Mouse (Mus musculus) embryonic fibroblast, embryonic 13.5 days (primary cell): ENCODE data around the gene Clca4b.
"Not testable (repeated sequence)": the region's sequence is repeated elsewhere in the genome, so short reads cannot be mapped to it uniquely, and the experiment has no call there.

Experiments used
- CTCF ChIP-seq: IDR thresholded peaks from 2 replicates; pipeline ENCODE4 v1.5.1; 2011; ENCODE audit warnings: mild to moderate bottlenecking, control low read depth, low read length, moderate library complexity, borderline replicate concordance; ENCODE audit not compliant: insufficient read depth
- POLR2A ChIP-seq: IDR thresholded peaks from 2 replicates; pipeline ENCODE4 v1.6.1; 2011; ENCODE audit warnings: low read depth, mild to moderate bottlenecking, control low read depth, low read length, moderate library complexity

DNA sequence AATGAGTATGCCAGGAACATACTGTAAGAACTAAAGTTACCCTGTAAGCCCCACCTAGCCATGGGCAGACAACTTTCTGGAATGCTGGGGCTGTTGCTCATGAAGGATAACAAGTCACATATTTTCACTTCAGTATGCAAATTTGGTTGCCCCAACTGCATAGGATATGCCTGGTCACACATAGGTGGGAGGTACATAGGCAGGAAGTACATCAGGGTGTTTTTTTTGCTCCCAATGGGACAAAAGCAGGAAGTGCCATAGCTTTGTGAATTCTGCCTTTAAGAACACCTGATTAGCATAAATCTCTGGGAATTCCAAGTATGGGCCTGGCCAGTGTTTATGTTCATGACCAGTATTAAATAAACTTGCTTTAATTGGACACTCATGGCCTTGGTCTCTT lies 1.3 kb upstream of the Clca4b start:
- TF ChIP-seq CTCF, POLR2A: not testable (repeated sequence)
